Mouse (Mus musculus) kidney, postnatal 0 days (tissue): ENCODE results near the gene Snap91. TPM values are rescaled to one million over a fixed set of nuclear protein-coding genes. Genes with fewer than 3 reads are reported as not detected.

Experiments used
- ATAC-seq: fragments of 200-750 bp; cut with Nextera tagmentation; replicated peaks from 2 replicates; pipeline ENCODE4 v1.8.0; 2017; ENCODE audit warnings: low read depth, moderate number of reproducible peaks, moderate TSS enrichment, moderate library complexity; ENCODE audit not compliant: low FRiP score
- DNase-seq: peaks from one replicate; pipeline ENCODE4 v3.0.0-alpha.2; 2016; ENCODE audit warnings: low spot score
- H3K27ac ChIP-seq: fragments of 300-500 bp; sonication (generic); 2 replicates; pipeline ENCODE4 v1.5.1; 2014; ENCODE audit warnings: mild to moderate bottlenecking
- H3K27me3 ChIP-seq: fragments of 300-500 bp; sonication (generic); 2 replicates; pipeline ENCODE4 v1.6.1; 2014; ENCODE audit warnings: low read length, mixed read lengths; ENCODE audit not compliant: insufficient read depth
- H3K36me3 ChIP-seq: fragments of 300-500 bp; sonication (generic); 2 replicates; pipeline ENCODE4 v1.6.1; 2014; ENCODE audit warnings: low read length, mixed read lengths; ENCODE audit not compliant: insufficient read depth
- H3K4me1 ChIP-seq: fragments of 300-500 bp; sonication (generic); replicated peaks from 2 replicates; pipeline ENCODE4 v1.6.1; 2014; ENCODE audit warnings: antibody characterized with exemption, low read length, mixed read lengths; ENCODE audit not compliant: insufficient read depth
- H3K4me2 ChIP-seq: fragments of 300-500 bp; sonication (generic); 2 replicates; pipeline ENCODE4 v1.6.1; 2014; ENCODE audit warnings: mild to moderate bottlenecking, low read length, moderate library complexity, mixed read lengths
- H3K4me3 ChIP-seq: fragments of 300-500 bp; sonication (generic); replicated peaks from 2 replicates; pipeline ENCODE4 v1.5.1; 2014; ENCODE audit warnings: low read depth, low read length
- H3K9ac ChIP-seq: fragments of 300-500 bp; sonication (generic); 2 replicates; pipeline ENCODE4 v1.6.1; 2014; ENCODE audit warnings: low read depth, low read length
- H3K9me3 ChIP-seq: fragments of 300-500 bp; sonication (generic); replicated peaks from 2 replicates; pipeline ENCODE4 v1.6.1; 2016; ENCODE audit warnings: low read length, inconsistent platforms, mixed read lengths
- CTCF ChIP-seq: IDR thresholded peaks from 2 replicates; pipeline ENCODE4 v1.5.1; 2016; ENCODE audit warnings: antibody characterized with exemption, low read depth, mild to moderate bottlenecking, moderate library complexity
- WGBS: fragments of 180-500 bp; shearing (Covaris S2); extraction: QIAGEN DNeasy Blood & Tissue Kit; methylation state at CpG from one replicate; pipeline ENCODE4 v1.1.7; 2014; 5-methylcytosine and 5-hydroxymethylcytosine counted together
- polyA plus RNA-seq: library from polyadenylated mRNA; unstranded; fragments of >200 nt; fragmentation: Nextera tagmentation; extraction: Ambion mirVana; gene quantifications from 2 replicates; pipeline ENCODE4 v1.2.1, GENCODE M21; 2015

The Snap91 gene
- polyA plus RNA-seq, 1 experiment from 2014 or later = 20.9 TPM

- peak; percentile 28; the same call in 1 of the 2 replicates for TF ChIP-seq CTCF
- Histone ChIP-seq H3K4me2 (peak within 1 kb of the TSS; percentile 58), H3K9ac (no peak within 1 kb of the TSS), H3K27ac (no peak within 1 kb of the TSS), H3K36me3 (no peaks in the 10 kb centered on the region), H3K27me3 (no peaks in the 10 kb centered on the region), H3K4me1 (peaks cover 5% of the 10 kb centered on the region; the same call in 1 of the 2 replicates), H3K9me3 (no peaks in the 10 kb centered on the region), H3K4me3 (peak within 1 kb of the TSS; percentile 13; the same call in 1 of the 2 replicates)
- peak; percentile 73; the same call in 1 of the 2 replicates for ATAC-seq
- peak; percentile 55 for DNase-seq
- 3% methylated on average over 19 of the region's 19 CpGs for WGBS
Measured at GRCm38 (mm10) chr9:86742959-86743911, 137.2 kb downstream of the Snap91 start, which contains the start of gene Prss35. Gene Prss35 (plus strand): TSS chr9:86743649.

- no peak for TF ChIP-seq CTCF
- ATAC-seq (no peak), DNase-seq (no peak)
- Histone ChIP-seq H3K4me1 (peaks cover 5% of the 10 kb centered on the region; the same call in 1 of the 2 replicates), H3K9me3 (no peaks in the 10 kb centered on the region), H3K4me3 (no peak overlapping the region), H3K36me3 (no peaks in the 10 kb centered on the region), H3K9ac (no peak overlapping the region), H3K4me2 (no peak overlapping the region), H3K27me3 (no peaks in the 10 kb centered on the region), H3K27ac (no peak overlapping the region)
- WGBS = 43% methylated on average over 3 of the region's 3 CpGs
Measured at GRCm38 (mm10) chr9:86739971-86740370, 140.5 kb downstream of the Snap91 start.

GRCm38 (mm10) chr9:86738801-86739200 is 141.7 kb downstream of the Snap91 start:
- Histone ChIP-seq H3K9ac (no peak overlapping the region), H3K4me2 (no peak overlapping the region), H3K27ac (no peak overlapping the region), H3K9me3 (no peaks in the 10 kb centered on the region), H3K4me1 (peaks cover 5% of the 10 kb centered on the region; the same call in 1 of the 2 replicates), H3K36me3 (no peaks in the 10 kb centered on the region), H3K27me3 (no peaks in the 10 kb centered on the region), H3K4me3 (no peak overlapping the region)
- TF ChIP-seq CTCF = no peak
- ATAC-seq = no peak
- WGBS = 91% methylated on average over 8 of the region's 8 CpGs
- no peak for DNase-seq

- Histone ChIP-seq H3K9ac (no peak overlapping the region), H3K9me3 (no peaks in the 10 kb centered on the region), H3K36me3 (no peaks in the 10 kb centered on the region), H3K27me3 (no peaks in the 10 kb centered on the region), H3K4me2 (no peak overlapping the region), H3K4me1 (no peaks in the 10 kb centered on the region), H3K27ac (no peak overlapping the region), H3K4me3 (no peak overlapping the region)
- DNase-seq (no peak), ATAC-seq (no peak)
- TF ChIP-seq CTCF = no peak
- 36% methylated on average over 1 of the region's 1 CpGs for WGBS
Measured at GRCm38 (mm10) chr9:86738067-86738466, 142.4 kb downstream of the Snap91 start.

GRCm38 (mm10) chr9:86736991-86737390 is 143.5 kb downstream of the Snap91 start:
- no peak overlapping the region for H3K4me3 ChIP-seq
- H3K27ac ChIP-seq = no peak overlapping the region
- H3K9ac ChIP-seq = no peak overlapping the region
- H3K9me3 ChIP-seq = no peaks in the 10 kb centered on the region
- WGBS = 94% methylated on average over 4 of the region's 4 CpGs
- ATAC-seq = no peak
- no peaks in the 10 kb centered on the region for H3K4me1 ChIP-seq
- H3K36me3 ChIP-seq = no peaks in the 10 kb centered on the region
- no peaks in the 10 kb centered on the region for H3K27me3 ChIP-seq
- H3K4me2 ChIP-seq = no peak overlapping the region
- DNase-seq = no peak
- no peak for TF ChIP-seq CTCF

- no peaks in the 10 kb centered on the region for H3K27me3 ChIP-seq
- H3K36me3 ChIP-seq = no peaks in the 10 kb centered on the region
- ATAC-seq (no peak), DNase-seq (no peak)
- no peak for TF ChIP-seq CTCF
- H3K4me2 ChIP-seq = no peak overlapping the region
- 58% methylated on average over 9 of the region's 9 CpGs for WGBS
- H3K27ac ChIP-seq = no peak overlapping the region
- no peaks in the 10 kb centered on the region for H3K9me3 ChIP-seq
- H3K4me3 ChIP-seq = no peak overlapping the region
- no peak overlapping the region for H3K9ac ChIP-seq
- no peaks in the 10 kb centered on the region for H3K4me1 ChIP-seq
Measured at GRCm38 (mm10) chr9:86734795-86735194, 145.7 kb downstream of the Snap91 start.
